Mouse (Mus musculus) thymus, postnatal 14 days (tissue): ENCODE measurements around the gene 2900011O08Rik.
"Not testable (repeated sequence)": the region's sequence is repeated elsewhere in the genome, so short reads cannot be mapped to it uniquely, and the experiment has no call there.

Source experiments
- DNase-seq: peaks from one replicate; pipeline ENCODE4 v3.0.0; 2021

2900011O08Rik gene

DNA sequence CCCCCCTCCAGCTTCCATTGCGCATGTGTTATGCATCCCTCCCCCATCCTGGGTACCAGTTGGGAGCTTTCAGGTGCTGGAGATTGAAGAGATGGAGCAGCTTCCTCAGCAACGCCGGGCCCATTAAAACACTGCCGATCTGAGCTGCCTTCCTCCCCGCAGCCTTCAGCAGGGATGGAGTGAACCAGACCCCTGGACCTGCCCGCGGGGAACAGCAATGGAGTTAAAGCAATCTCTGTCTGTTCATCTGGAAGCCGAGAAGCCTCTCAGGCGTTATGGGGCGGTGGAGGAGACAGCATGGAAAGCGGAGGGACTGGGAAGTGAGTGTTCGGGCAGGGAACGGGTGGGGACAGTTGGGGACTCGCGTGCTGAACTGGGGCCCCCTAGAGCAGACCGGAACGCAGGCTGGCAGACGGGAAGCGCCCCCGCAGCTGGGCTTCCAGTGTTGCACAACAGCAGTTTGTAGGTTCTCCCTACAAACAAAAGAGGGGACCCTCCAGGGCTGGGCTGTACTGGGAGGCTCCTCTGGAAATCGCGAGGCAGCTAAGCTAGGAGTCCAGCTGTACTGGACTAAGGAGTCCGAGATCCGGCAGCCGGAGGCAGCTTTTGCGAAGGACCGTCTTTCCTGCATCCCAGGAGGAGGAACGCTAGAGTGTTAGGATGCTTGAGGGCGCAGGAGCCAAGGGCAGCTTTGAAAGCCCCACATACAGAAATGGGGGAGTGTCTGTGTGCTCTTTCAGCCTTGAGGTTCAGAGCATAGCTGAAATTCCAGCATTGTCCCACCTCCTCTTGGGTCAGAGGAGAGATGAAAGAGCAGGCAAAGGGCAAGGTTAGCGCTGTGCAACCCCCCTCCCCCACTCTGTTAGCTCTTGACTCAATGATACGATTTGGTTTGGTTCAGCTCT lies at the start of gene 2900011O08Rik, which contains the start of gene Ifitm7:
Gene 2900011O08Rik, plus strand, starts transcription at position 31 of the 905 bp plus-strand sequence.
Gene Ifitm7, minus strand, starts transcription at position 315 of the 905 bp plus-strand sequence.
- no peak for DNase-seq

DNA sequence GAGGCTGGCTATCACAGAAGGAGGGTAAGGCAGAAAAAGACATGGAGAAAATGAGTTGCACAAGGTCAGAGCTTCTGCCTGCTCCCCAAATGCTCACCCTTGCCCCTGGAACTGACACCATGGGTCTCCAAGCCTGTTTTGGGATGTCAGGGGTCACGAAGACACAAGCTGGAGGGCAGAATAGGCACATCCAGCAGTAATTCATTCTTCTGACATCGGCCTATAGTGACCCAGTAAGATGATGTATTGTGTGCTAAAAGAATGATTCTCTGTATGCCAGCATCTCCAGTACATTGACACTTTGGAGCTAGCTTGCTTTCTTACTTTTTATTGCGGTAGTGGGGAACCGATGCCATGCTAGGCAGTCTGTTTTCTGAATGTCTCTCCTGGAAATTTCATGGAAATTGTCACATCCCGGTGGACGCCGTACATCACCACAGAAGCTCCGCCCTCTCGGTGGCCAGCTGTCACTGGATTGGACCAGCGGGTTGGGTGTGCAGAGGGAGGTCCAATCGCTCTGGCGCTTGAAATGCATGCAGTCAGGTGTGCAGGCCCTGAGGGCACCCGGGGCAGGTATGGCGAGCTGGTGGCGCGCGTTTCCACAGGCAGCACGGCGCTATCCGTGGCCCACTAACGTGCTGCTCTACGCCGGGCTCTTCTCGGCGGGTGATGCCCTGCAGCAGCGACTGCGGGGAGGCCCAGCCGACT lies 46.1 kb upstream of the 2900011O08Rik start:
- DNase-seq: no peak

DNA sequence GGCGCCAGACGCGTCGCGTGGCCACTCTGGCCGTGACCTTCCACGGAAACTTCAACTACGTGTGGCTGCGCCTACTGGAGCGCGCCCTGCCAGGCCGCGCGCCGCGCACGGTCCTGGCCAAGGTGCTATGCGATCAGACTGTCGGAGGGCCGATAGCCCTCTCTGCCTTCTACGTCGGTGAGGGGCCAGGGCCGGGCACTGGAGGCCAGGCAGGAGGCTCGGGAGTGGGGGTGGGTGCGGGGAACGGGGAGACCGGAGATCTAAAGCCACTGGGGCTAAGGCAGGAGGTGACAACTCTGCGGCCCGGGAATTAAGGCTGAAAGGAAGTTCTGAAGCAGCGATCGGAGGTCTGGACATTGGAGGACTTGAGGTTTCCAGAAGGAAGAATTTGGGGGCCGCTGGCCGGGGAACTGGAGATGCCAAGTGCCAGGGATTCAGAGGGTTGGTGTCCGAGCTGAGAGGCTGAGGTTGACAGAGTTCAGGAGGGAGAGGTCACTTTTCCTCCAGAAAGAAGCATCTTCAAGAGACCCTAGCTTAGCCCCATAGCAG lies 45.5 kb upstream of the 2900011O08Rik start:
- no peak for DNase-seq

DNA sequence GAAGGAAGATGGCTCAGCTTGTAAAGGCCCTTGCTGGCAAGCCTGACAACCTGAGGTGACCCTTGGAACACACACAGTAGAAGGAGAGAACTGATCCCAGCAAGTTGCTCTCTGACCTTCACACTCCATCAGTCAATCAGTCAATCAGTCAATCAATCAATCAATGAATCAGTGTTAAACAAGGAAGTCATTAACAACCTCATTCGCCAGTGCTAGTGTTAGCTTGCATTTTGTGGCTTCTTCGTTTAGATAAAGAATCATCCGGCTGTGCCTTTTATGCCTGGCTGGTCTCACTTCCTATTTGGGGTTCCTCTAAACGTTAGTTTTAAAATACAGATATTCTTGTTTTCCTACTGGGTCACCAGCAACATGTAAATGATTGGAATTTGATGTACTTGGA lies 42.2 kb upstream of the 2900011O08Rik start:
- no peak for DNase-seq

DNA sequence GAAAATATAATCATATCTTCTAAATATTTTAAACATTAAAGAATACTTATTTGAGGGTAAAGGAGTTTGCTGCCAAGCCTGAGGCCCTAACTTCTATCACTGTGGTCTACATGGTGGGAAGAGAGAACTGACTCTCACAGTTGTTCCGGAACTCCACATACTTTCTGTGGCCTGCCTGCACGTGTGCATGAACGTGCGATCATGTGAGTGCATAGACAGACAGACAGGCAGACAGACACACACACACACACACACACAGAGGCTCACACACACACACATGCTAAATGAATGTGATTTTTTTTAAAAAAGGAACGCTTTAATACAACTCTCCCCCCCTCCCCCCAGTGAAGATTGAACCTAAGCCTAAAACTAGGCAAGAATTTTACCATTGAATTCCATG lies 41.7 kb upstream of the 2900011O08Rik start:
- DNase-seq: no peak

DNA sequence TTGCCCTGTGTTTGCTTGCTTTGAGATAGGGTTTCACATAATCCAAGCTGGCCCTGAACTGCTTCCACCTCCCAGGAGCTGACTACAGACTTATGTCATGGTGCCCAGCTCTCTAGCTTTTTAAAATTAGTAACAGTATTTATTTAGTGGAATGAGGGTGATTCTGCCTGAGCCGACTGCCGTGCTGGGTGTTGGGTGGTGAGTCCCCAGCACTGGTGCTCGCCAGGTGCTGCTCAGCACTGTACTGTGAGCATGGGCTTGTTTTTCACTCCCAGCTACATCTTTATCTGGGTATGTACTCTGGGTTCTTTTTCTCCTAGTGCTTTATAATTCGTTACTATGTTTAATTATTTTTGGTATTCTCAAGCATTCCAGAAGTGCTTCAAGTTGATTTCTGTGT lies 41.3 kb upstream of the 2900011O08Rik start:
- DNase-seq: no peak

DNA sequence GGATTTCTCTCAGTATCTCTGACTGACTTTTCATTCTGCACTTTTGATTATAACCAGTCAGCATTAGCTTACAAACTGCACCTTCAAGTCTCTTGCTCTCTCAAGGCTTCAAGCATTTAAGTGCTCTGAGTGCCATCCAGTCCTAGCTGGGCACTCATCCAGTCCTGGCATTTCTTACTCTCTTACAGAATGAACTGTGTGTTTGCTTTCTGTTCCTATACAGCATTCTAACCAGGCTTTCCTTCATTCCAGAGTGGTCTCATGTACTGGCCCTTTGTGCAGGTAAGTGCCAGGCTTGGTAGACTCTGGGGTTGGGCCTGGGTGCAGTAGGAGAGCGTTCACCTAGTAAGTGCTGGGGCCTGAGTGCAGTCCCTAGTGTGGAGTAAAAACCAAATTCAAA lies 40.1 kb upstream of the 2900011O08Rik start:
- no peak for DNase-seq

DNA sequence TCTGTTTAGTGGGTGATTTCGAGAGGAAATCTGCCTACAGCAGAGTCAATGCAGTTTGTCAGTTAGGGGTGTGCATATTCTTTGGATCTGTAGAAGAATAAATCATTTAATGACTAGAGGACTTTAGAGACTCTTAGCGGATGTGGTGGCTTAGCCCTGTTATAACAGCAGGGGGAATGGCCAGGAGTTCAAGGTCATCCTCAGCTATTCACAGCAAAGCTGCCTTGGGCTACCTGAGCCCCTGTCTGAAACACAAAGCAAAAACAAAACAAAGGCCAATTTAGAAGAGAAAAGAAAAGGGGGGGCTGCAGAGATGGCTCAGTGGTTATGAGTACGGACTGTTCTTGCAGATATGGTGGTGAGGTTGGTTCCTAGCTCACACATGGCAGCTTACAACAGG lies 35.2 kb upstream of the 2900011O08Rik start:
- no peak for DNase-seq

DNA sequence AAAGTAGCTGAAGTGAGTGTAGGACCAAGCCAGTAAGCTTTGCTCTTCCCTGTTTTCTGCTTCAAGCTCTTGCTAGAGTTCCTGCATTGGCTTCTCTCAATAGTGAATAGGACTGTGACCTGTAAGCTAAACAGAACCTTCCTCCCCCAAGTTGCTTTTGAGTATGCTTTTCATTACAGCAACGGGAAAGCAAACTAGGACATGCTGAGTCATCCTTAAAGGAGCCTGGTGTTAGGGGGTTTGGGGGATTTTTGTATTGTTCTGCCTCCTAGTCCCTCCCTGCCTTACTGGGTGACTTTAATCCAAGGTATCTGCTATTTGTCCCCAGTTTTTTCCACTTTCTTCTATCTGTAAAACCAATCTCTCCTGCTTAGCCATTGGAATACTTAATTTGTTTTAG lies 24.4 kb upstream of the 2900011O08Rik start:
- no peak for DNase-seq

DNA sequence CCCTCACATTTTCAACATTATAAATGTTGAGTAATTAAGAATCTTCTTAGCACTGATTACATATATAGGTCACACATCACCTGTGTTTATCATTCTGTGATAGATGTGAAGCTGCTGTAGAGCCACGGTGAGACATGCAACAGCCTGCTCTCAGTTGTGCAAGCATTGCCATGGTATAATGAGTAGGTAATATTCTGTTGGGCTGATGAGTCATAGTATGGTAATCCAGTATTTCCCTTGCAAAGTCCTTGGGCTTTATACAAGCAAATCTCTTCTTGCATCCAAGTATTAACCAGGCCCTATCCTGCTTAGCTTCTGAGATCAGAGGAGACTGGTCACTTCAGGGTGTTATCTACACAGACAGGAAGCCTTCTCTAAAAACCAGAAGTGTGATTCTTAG lies 17.3 kb upstream of the 2900011O08Rik start:
- no peak for DNase-seq

DNA sequence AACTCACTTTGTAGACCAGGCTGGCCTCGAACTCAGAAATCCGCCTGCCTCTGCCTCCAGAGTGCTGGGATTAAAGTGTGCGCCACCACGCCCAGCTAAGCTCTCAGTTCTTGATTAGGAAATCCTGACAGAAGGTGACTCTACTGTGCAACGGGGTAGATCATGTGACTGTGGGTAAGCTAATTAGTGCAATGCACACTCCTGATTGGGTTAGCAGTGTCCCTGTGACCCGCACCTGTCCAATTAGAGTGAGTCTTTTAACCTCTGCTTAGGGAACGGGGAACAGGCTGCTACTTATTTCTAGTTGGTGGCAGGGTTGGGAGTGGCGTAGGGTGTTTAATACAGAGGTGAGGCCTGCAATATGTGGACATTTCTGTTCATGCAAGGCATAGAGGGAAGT lies 14.4 kb upstream of the 2900011O08Rik start:
- DNase-seq: no peak

DNA sequence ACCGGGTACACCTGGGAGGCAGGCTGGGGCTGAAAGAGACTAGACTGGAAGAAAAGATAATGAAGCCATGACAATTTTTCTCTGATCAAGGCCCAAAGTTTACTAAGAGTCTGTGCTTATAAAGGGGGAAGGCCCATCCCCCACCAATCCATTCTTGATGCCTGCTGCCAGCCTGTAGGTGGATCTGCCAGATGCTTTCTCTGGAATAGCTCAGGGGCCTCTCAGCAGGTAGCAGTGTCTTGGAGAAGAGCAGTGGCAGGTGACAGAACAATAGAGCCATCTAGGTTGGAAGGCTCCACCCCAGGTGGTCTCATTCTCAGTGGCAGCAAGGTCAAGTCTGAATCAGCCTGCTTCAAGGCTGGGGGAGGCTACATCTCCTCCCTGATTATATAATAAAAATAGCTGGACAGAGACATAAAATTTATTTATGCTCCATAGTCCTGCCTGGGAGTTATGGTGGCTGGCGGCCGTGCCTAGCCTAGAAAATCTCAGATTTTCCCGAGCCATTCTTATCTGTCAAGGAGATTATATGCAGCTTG lies 10.0 kb upstream of the 2900011O08Rik start:
- DNase-seq: not testable (repeated sequence)

DNA sequence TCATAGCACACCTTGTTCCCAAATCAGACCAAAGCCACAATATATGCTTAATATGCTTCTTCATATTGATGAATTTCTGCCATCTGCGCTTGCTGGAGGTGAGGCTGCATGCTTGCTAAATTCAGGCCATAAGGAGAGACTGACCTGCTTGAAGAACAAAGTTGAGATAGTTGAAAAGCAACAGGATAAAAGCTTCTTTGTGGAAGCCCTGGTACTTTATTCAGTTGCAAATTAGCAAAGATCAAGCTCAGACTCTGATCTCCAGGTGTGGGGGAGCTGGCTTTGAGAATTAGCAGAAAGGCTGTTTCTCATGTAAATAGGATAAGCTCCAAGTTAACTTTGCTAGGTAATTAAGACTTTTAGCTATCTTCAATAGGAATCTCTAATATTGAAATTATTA lies 9.4 kb upstream of the 2900011O08Rik start:
- not testable (repeated sequence) for DNase-seq

DNA sequence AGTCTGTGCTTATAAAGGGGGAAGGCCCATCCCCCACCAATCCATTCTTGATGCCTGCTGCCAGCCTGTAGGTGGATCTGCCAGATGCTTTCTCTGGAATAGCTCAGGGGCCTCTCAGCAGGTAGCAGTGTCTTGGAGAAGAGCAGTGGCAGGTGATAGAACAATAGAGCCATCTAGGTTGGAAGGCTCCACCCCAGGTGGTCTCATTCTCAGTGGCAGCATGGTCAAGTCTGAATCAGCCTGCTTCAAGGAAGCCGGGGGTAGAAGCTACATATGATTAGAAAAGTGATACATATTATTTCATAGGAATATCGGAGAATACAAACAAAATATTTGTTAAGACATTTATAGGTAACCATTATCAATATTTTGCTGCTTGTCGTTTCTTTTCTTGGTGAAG lies 4.7 kb upstream of the 2900011O08Rik start:
- DNase-seq: not testable (repeated sequence)

DNA sequence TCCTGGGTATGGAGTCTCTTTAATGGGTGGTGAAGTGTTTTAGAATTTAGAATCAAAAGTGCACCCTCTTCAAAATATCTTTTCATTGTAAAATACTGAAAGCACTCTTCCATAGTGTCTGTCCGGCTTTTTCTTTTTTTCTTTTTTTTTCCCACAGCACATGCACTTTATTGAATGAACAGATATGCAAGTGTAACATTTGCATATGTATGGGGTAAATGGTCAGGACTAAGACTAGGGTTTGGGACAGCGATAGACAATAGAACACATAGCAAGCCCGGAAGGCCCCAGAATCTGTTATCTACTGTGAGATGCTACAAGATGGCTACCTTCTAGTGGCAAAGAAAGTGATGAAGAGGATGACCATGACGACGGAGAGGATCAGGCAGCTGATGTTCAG lies 3.2 kb upstream of the 2900011O08Rik start:
- DNase-seq: no peak

DNA sequence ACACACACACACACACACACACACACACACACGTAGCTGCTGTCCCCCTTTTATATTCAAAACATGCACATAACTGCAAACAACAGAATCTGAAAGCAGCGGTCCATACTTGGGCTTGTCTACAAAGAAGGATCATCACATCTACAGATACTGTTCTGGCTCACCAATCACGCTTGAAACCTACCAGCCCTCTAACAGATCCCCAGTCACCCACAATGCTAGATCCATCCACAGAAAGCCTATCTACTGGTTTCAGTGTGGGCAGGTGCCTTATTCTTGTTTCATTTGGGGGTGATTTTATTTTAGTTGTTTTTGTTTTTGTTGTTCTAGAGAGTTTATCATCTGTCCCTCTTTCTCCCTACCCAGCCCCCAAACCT lies 219 bp upstream of the 2900011O08Rik start:
- no peak for DNase-seq

DNA sequence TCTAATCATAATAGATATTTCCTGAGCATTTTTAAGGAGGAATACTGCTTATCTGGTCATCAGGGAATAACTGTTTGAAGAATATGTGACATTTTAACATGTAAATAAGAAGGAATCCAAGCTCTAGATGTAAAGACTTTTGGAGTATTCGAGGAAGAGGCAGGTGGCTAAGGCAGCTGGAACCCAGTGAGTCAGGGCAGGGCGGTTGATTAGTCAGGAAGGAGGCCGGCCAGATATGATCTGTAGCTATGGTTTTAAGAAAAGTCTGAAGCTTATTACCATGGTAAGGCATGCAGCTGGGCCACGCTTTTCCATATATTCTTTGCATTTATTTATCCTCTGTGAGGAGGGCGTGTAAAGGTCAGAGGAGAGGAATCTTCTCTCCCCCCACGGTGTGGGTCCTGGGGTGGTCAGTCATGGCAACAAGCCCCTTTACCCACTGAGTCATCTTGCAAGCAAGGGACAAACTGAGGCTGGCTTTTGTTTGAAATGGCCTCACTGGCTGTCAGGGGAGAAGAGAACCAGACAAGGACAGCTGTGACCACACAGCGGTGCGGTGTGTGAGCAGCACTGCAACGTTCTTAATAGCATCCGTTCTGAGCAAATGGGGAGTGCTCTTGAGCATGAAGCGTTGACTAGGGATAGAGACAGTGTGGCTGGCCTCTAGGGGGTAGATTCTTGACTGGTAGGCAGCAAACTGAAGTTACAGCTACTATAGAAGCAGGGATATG lies 6.3 kb downstream of the 2900011O08Rik start:
- no peak for DNase-seq

DNA sequence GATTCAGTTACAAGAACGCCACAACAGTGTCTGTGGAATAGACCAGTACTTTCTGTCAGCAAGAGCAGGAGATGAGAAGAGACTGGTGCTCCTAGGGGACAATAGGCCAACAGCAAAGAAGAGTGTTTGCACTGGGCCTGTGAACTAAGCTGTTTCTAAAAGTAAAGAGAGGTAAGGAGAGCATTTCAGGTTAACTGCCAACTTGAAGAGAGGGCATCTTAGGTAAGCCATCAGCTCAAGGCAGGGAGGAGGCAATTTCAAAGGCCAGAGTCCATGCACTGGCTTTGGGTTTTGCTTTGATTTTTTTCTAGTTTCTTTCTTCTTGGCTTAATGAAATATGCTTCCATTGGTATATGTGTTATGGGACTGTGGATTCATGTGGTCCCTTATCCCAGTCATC lies 7.7 kb downstream of the 2900011O08Rik start:
- no peak for DNase-seq

DNA sequence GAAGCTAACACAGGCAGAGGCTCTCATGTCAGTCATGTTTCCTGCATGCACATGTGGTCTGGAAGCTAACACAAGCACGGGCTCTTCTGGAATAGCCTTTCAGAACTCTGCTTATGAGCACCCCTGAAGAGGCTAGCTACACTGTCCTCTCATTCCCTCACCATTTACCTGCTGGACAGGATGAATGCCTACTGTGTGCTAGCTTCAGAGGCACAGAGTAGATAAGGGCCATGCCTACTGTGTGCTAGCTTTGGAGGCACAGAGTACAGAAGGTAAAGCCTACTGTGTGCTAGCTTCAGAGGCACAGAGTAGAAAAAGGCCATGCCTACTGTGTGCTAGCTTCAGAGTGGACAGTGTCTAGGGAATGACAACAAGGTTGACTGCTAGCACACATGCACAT lies 8.1 kb downstream of the 2900011O08Rik start:
- DNase-seq: no peak

DNA sequence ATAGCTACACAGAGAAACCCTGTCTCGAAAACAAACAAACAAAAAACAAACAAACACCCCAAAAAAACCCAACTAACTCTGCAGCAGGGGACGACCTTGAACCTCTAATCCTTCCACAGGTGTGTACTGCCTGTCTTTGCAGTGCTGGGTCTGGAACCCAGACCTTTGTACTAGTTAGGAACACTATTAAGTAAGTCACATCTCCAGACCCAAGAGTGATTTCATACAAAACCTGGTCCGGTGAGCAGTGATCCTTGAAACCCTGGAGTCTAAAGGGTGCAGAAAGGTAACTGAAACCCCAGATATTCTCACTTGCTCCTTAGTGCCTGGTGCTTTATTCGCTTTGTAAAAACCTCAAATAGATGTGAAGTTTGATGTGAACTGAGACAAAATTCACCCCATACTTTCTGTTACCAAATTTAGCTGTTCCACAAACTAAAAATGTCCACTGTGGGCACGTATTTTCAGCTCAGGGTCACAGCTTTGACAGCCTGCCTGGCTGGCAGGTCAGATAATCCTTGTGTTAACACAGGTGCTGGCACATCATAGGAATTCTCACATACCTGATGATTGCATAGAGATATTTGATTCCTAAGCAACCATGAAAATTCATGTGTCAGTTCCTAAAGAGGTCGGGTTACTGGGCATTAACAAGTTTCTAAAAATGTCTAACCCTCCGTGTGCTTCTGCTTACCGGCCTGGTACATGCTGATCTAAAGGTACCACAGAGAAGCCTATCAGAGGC lies 17.2 kb downstream of the 2900011O08Rik start:
- DNase-seq: no peak

DNA sequence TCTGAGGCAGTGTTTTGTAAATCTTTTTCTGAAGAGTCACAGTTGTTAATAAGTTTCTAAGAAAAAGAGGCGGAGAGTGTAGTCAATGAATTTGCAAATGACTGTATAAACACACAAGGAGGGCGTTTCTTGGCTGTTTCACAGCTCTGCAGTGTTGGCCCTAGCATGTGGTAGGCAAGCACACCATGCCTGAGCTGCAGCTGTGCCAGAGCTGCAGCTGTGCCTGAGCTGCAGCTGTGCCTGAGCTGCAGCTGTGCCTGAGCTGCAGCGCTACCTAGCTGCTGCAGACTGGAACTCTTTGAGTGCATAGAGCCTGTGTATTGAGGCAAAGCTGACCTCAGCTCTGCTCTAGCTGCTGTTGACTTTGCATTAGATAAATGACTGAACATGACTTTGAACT lies 17.8 kb downstream of the 2900011O08Rik start:
- DNase-seq: no peak

DNA sequence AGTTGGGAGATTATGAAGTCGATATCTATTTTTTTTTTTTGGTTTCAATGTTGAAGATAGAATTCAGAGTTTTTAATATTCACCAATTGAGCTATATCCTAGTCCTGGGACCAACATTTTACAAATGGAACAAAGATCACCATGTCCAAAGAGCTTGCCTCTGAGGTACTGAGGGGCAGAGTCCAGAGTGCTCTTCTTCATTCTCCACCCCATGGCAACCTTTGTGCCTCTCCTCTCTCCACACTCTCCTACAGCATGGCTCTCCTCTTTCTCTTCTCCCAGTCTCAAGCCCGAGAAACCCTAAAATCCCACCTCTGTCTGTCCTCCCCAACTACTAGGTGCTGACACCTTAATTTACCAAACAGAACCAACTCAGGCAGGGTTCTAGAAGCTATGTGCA lies 18.3 kb downstream of the 2900011O08Rik start:
- no peak for DNase-seq
